Mouse (Mus musculus): ENCODE measurements around the gene Ptch2. TPM values are rescaled to one million over a fixed set of nuclear protein-coding genes. Genes with fewer than 3 reads are reported as not detected.

The Ptch2 gene
- total RNA-seq (2021) = 1 to 10 TPM; 1.4 to 1.9 TPM

GRCm38 (mm10) chr4:117095551-117096452, at the start of gene Ptch2:
Ptch2 (plus strand) TSS chr4:117096075.
- DNase-seq (ENCODE audit: low spot score in 2 of 2) = peak; percentile 21 to 25
- intact Hi-C loops (cut with DNase I) = no loop called here

GRCm38 (mm10) chr4:117048836-117049235, 47.0 kb upstream of the Ptch2 start:
- DNase-seq (ENCODE audit: low spot score in 2 of 2) = no peak
- intact Hi-C loops (cut with DNase I) = no loop called here

GRCm38 (mm10) chr4:117049485-117049884, 46.4 kb upstream of the Ptch2 start:
- intact Hi-C loops (cut with DNase I) = no loop called here
- DNase-seq (ENCODE audit: low spot score in 2 of 2) = no peak

GRCm38 (mm10) chr4:117052626-117053025, 43.2 kb upstream of the Ptch2 start:
- no peak for DNase-seq (ENCODE audit: low spot score in 2 of 2)
- intact Hi-C loops (cut with DNase I) = no loop called here

- intact Hi-C loops (cut with DNase I) = no loop called here
Measured at GRCm38 (mm10) chr4:117053956-117054355, 41.9 kb upstream of the Ptch2 start.

GRCm38 (mm10) chr4:117056102-117056501, 39.8 kb upstream of the Ptch2 start:
- DNase-seq (ENCODE audit: low spot score in 2 of 2) = no peak
- intact Hi-C loops (cut with DNase I) = no loop called here

More at GRCm38 (mm10) chr4:117053956-117054355, 41.9 kb upstream of the Ptch2 start:
- no peak for DNase-seq (ENCODE audit: low spot score in 2 of 2)

GRCm38 (mm10) chr4:117056514-117056913, 39.4 kb upstream of the Ptch2 start:
- intact Hi-C loops (cut with DNase I) = no loop called here
- no peak for DNase-seq (ENCODE audit: low spot score in 2 of 2)

- no peak for DNase-seq (ENCODE audit: low spot score in 2 of 2)
- intact Hi-C loops (cut with DNase I) = no loop called here
Measured at GRCm38 (mm10) chr4:117058512-117058911, 37.4 kb upstream of the Ptch2 start.

- no peak for DNase-seq (ENCODE audit: low spot score in 2 of 2)
- intact Hi-C loops (cut with DNase I) = no loop called here
Measured at GRCm38 (mm10) chr4:117062700-117063390, 33.0 kb upstream of the Ptch2 start.

GRCm38 (mm10) chr4:117068035-117068434, 27.8 kb upstream of the Ptch2 start:
- intact Hi-C loops (cut with DNase I) = no loop called here
- DNase-seq (ENCODE audit: low spot score in 2 of 2) = no peak

GRCm38 (mm10) chr4:117069647-117070046, 26.2 kb upstream of the Ptch2 start:
- intact Hi-C loops (cut with DNase I) = no loop called here
- no peak for DNase-seq (ENCODE audit: low spot score in 2 of 2)

GRCm38 (mm10) chr4:117070624-117071023, 25.3 kb upstream of the Ptch2 start:
- intact Hi-C loops (cut with DNase I) = no loop called here
- DNase-seq (ENCODE audit: low spot score in 2 of 2) = no peak

GRCm38 (mm10) chr4:117071183-117071582, 24.7 kb upstream of the Ptch2 start:
- intact Hi-C loops (cut with DNase I) = no loop called here
- no peak for DNase-seq (ENCODE audit: low spot score in 2 of 2)

GRCm38 (mm10) chr4:117087948-117088640, 7.8 kb upstream of the Ptch2 start:
- no peak for DNase-seq (ENCODE audit: low spot score in 2 of 2)
- intact Hi-C loops (cut with DNase I) = no loop called here

GRCm38 (mm10) chr4:117090586-117090985, 5.3 kb upstream of the Ptch2 start:
- intact Hi-C loops (cut with DNase I) = no loop called here
- no peak for DNase-seq (ENCODE audit: low spot score in 2 of 2)

- DNase-seq (ENCODE audit: low spot score in 2 of 2) = no peak
- intact Hi-C loops (cut with DNase I) = no loop called here
Measured at GRCm38 (mm10) chr4:117094626-117095361, 1.1 kb upstream of the Ptch2 start.

- intact Hi-C loops (cut with DNase I) = no loop called here
- no peak for DNase-seq (ENCODE audit: low spot score in 2 of 2)
Measured at GRCm38 (mm10) chr4:117096666-117097065, 791 bp downstream of the Ptch2 start.

GRCm38 (mm10) chr4:117097969-117098763, 2.3 kb downstream of the Ptch2 start:
- intact Hi-C loops (cut with DNase I) = no loop called here
- DNase-seq (ENCODE audit: low spot score in 2 of 2) = no peak

GRCm38 (mm10) chr4:117098764-117099036, 2.8 kb downstream of the Ptch2 start:
- intact Hi-C loops (cut with DNase I) = no loop called here
- DNase-seq (ENCODE audit: low spot score in 2 of 2) = no peak
